Mouse (Mus musculus) MEL (cell line): ENCODE results near the gene 4930579F01Rik.

ENCODE experiments used
- CTCF ChIP-seq, 3 experiments: IDR thresholded peaks in 2 of 3; conservative IDR thresholded peaks in 1 of 3; 2 replicates each; pipeline ENCODE4 v1.5.1; 2011 to 2012; ENCODE audit warnings: low read length in 3 of 3, low read depth in 2 of 3, mild to moderate bottlenecking in 2 of 3, improper control_type of control experiment in 1 of 3, inconsistent platforms in 1 of 3, mixed read lengths in 1 of 3, moderate library complexity in 1 of 3; ENCODE audit not compliant: control insufficient read depth in 1 of 3, insufficient read depth in 1 of 3, poor library complexity in 1 of 3, severe bottlenecking in 1 of 3
- E2F4 ChIP-seq: IDR thresholded peaks from 2 replicates; pipeline ENCODE4 v1.6.1; 2011; ENCODE audit warnings: low read depth, low read length, improper control_type of control experiment, borderline replicate concordance
- EP300 ChIP-seq, 2 experiments: IDR thresholded peaks; 2 replicates each; pipeline ENCODE4 v1.6.1; 2011; ENCODE audit warnings: improper control_type of control experiment in 2 of 2, low read length in 2 of 2, low read depth in 1 of 2, mild to moderate bottlenecking in 1 of 2
- POLR2A ChIP-seq, 2 experiments: IDR thresholded peaks; 2 replicates each; pipeline ENCODE4 v1.6.1; 2011 to 2012; ENCODE audit warnings: low read length in 2 of 2, mild to moderate bottlenecking in 2 of 2, control low read depth in 1 of 2, improper control_type of control experiment in 1 of 2, low read depth in 1 of 2, moderate library complexity in 1 of 2; ENCODE audit not compliant: control insufficient read depth in 1 of 2, insufficient read depth in 1 of 2, poor library complexity in 1 of 2

DNA sequence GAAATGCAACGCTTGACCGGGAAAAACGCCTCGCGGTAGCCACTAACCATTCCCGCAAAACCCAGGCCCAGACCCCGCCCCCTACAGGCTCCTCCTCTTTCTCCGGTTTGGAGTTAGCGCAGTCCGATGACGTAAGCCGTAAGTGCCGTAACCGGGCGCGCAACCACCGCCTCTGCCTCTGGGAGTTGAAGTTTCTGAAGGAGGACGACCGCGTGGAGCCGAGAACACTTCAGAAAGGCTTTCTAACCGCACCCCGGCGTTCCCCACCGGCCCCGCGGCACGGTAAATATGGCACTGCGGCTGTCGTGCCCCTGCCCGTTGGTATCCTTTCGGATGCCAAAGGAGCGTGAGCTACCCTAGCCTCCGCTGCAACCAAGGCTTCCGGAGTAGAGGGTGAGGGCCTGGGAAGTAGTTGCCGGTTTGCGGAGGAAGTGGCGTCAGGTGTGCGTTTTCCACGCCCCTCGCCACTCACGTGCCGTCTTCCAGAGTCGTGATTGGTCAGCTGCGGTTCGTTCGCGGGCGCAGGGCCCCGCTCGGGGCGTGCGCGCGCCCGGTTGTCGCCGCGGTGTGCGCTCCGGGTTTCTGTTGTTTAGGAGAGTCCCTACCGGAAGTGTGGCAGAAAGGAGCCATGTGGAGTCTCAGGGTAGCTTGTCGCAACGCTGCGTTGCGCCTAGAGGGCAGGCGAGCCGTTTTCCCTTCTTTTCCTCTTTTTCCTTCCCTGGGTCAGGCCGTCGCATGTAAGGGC, 50.1 kb downstream of the 4930579F01Rik start, which contains the start of gene Trmt10a:
- peak; percentile 82; the same call in 1 of the 2 replicates for TF ChIP-seq E2F4
- TF ChIP-seq EP300 (IDR thresholded peaks at IDR 0.05; ENCODE audit: low read depth in 1 of 2, low read length in 2 of 2): peak in 1 of 2 experiments; percentile 27; a peak in 1 of 4 replicates
- TF ChIP-seq CTCF (IDR thresholded peaks at IDR 0.05 in 2 of 3, conservative IDR thresholded peaks at IDR 0.05 in 1 of 3; ENCODE audit: control insufficient read depth in 1 of 3, insufficient read depth in 1 of 3, low read depth in 2 of 3, low read length in 3 of 3, poor library complexity in 1 of 3, severe bottlenecking in 1 of 3): no peak
- TF ChIP-seq POLR2A (IDR thresholded peaks at IDR 0.05; ENCODE audit: control insufficient read depth in 1 of 2, insufficient read depth in 1 of 2, low read depth in 1 of 2, low read length in 2 of 2, poor library complexity in 1 of 2): peak; percentile 80 to 89
